12 mouse cellular contexts compared by ENCODE assay signal in the genomic region with DNA sequence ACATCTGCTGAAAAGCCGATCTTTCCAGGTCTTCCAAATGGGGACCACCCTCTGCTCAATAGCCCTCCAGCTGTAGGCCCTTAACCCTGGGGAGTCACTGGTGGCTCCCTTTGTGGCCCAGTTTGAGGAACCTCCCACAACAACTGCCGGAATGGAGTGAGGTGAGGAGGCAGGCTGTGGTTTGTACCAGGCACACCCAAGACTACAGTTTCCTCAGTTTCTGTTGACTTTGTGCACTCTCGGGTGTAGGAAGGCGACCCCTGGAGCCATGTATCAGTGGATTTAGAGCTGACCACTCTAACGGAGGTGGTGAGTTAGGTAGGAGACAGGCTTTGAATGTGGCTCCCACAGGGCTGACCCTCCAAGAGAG. TPM values are rescaled to one million over a fixed set of nuclear protein-coding genes. Genes with fewer than 3 reads are reported as not detected.
DNase-seq lines count a peak whose midpoint lies in the region; ATAC-seq and TF ChIP-seq lines count a peak whose summit lies in the region.
"Had no signal": no experiment of that assay in that cellular context is flagged by ENCODE, and none has a peak within 500 bp of the region (broad histone marks: within the 10 kb centered on the region; RNA-seq: fewer than 3 reads in every experiment).

No protein-coding gene starts in this region.

- WGBS in lung, embryonic 16.5 days, result 62% methylated on average over 5 of the region's 5 CpGs
- WGBS in small intestine, adult 2 months, result 66% methylated on average over 5 of the region's 5 CpGs
- WGBS in kidney, embryonic 16.5 days, result 71% methylated on average over 5 of the region's 5 CpGs

- no peak for TF ChIP-seq CTCF in small intestine, adult 2 months (IDR thresholded peaks at IDR 0.05; ENCODE audit: extremely low read depth, insufficient read length, insufficient replicate concordance, low read depth, low read length)

- intact Hi-C loops in heart, postnatal 10 days (cut with DNase I), result loop anchor here (10.0 kb wide), 2 partner anchors 90 to 320 kb away; partner anchors contain the start of genes Fcor and Trappc5
- intact Hi-C loops in left cerebral cortex, postnatal 4 days (cut with DNase I), result no loop called here

- H3K9me3 ChIP-seq in lung, embryonic 16.5 days (ENCODE audit: control insufficient read depth, low read length), result no peaks in the 10 kb centered on the region
- no peaks in the 10 kb centered on the region for H3K9me3 ChIP-seq in kidney, embryonic 16.5 days (ENCODE audit: low read length)

- no peak overlapping the region for H3K4me2 ChIP-seq in lung, embryonic 16.5 days (ENCODE audit: low read depth, low read length)
- H3K4me2 ChIP-seq in kidney, embryonic 16.5 days (replicated peaks; ENCODE audit: low read depth, low read length), result no peak overlapping the region

- no peak for ATAC-seq in lung, embryonic 16.5 days (ENCODE audit: low read depth)
- no peak for ATAC-seq in kidney, embryonic 16.5 days (ENCODE audit: low FRiP score, low TSS enrichment)

- H3K27ac ChIP-seq in lung, embryonic 16.5 days (ENCODE audit: low read length), result 0 out of 2 replicates have a peak overlapping the region, but pooled peaks have one; percentile 8
- peak overlapping the region; percentile 56 for H3K27ac ChIP-seq in small intestine, adult 2 months (ENCODE audit: insufficient read depth, low read depth, low read length)
- H3K27ac ChIP-seq in kidney, embryonic 16.5 days (ENCODE audit: low read length), result no peak overlapping the region

- H3K4me3 ChIP-seq in lung, embryonic 16.5 days (ENCODE audit: low read length), result no peak overlapping the region
- peak overlapping the region; percentile 45 for H3K4me3 ChIP-seq in small intestine, adult 2 months (ENCODE audit: low read depth, low read length)
- no peak overlapping the region for H3K4me3 ChIP-seq in kidney, embryonic 16.5 days (ENCODE audit: low read length)

- no peak for TF ChIP-seq POLR2A in small intestine, adult 2 months (IDR thresholded peaks at IDR 0.05; ENCODE audit: low read depth, low read length)

- H3K27me3 ChIP-seq in lung, embryonic 16.5 days (ENCODE audit: control insufficient read depth, insufficient read depth, low read depth, low read length), result no peaks in the 10 kb centered on the region
- H3K27me3 ChIP-seq in small intestine, adult 2 months (ENCODE audit: control insufficient read depth, insufficient read depth, low read length), result no peaks in the 10 kb centered on the region
- no peaks in the 10 kb centered on the region for H3K27me3 ChIP-seq in kidney, embryonic 16.5 days (ENCODE audit: insufficient read depth, low read length)

- peak; percentile 59 to 67 for DNase-seq in spleen, adult 18-20 months
- DNase-seq in spleen, adult 12 weeks (ENCODE audit: low spot score), result no peak
- DNase-seq in thymus, postnatal 4 days, result peak; percentile 74
- no peak for DNase-seq in heart, postnatal 10 days
- no peak for DNase-seq in left cerebral cortex, postnatal 4 days
- DNase-seq: adrenal gland, adult 8-10 months; cerebellum, postnatal 10 days; kidney, adult 18-20 months had no signal

- no peaks in the 10 kb centered on the region; the same call in 1 of the 2 replicates for H3K4me1 ChIP-seq in lung, embryonic 16.5 days (replicated peaks; ENCODE audit: control insufficient read depth, insufficient read depth, low read length)
- H3K4me1 ChIP-seq in small intestine, adult 2 months (ENCODE audit: control insufficient read depth, insufficient read depth, insufficient read length, low read length), result peaks cover 12% of the 10 kb centered on the region
- peaks cover 8% of the 10 kb centered on the region; the same call in 1 of the 2 replicates for H3K4me1 ChIP-seq in kidney, embryonic 16.5 days (ENCODE audit: insufficient read depth, low read length)

- no peaks in the 10 kb centered on the region for H3K36me3 ChIP-seq in lung, embryonic 16.5 days (ENCODE audit: control insufficient read depth, insufficient read depth, low read length)
- no peaks in the 10 kb centered on the region for H3K36me3 ChIP-seq in small intestine, adult 2 months (ENCODE audit: control insufficient read depth, insufficient read depth, low read length)
- H3K36me3 ChIP-seq in kidney, embryonic 16.5 days (ENCODE audit: insufficient read depth, low read length), result no peaks in the 10 kb centered on the region

- no peak overlapping the region for H3K9ac ChIP-seq in lung, embryonic 16.5 days (ENCODE audit: low read length)
- no peak overlapping the region for H3K9ac ChIP-seq in kidney, embryonic 16.5 days (replicated peaks; ENCODE audit: low read length)

RNA-seq across cellular contexts. Expression of gene A430078G23Rik, which starts 1.2 kb away (rescaled TPM):
- polyA plus RNA-seq in lung, embryonic 16.5 days (2015; fragmentation: Nextera tagmentation; extraction: Ambion mirVana), result 0.20 and 0.70 TPM in 2 replicates
- polyA plus RNA-seq in small intestine, adult 2 months (2012; rRNA removed), result 0.69 and 0.80 TPM in 2 replicates
- polyA plus RNA-seq in kidney, embryonic 16.5 days (2015; fragmentation: Nextera tagmentation; extraction: Ambion mirVana), result 0.16 and 0.19 TPM in 2 replicates
- total RNA-seq in heart, postnatal 10 days (2021), result under 1 TPM; 0.27 to 0.29 TPM
- under 1 TPM in 1 of 2 experiments, not detected in 1; 0.30 TPM for total RNA-seq in left cerebral cortex, postnatal 4 days (2021)
- polyA plus RNA-seq: neural tube, embryonic 14.5 days had no signal

RNA-seq across cellular contexts. Expression of gene Arhgef18, which starts 38.4 kb away (rescaled TPM):
- polyA plus RNA-seq in lung, embryonic 16.5 days (2015; fragmentation: Nextera tagmentation; extraction: Ambion mirVana), result 6.9 and 7.6 TPM in 2 replicates
- 32.4 and 43.1 TPM in 2 replicates for polyA plus RNA-seq in small intestine, adult 2 months (2012; rRNA removed)
- 11.6 and 12.1 TPM in 2 replicates for polyA plus RNA-seq in kidney, embryonic 16.5 days (2015; fragmentation: Nextera tagmentation; extraction: Ambion mirVana)
- 10 to 100 TPM; 19.6 to 22.7 TPM for total RNA-seq in heart, postnatal 10 days (2021)
- 10 to 100 TPM; 37.1 to 38.9 TPM for total RNA-seq in left cerebral cortex, postnatal 4 days (2021)

Comparison
In these comparisons a context has a peak if more than half of its experiments do, and no peak if none do; other contexts are left out.
1. DNase-seq: peak in spleen, adult 18-20 months (2 of 2) and thymus, postnatal 4 days (single experiment); none in spleen, adult 12 weeks (single experiment), heart, postnatal 10 days (0 of 2) and left cerebral cortex, postnatal 4 days (single experiment).